Mouse (Mus musculus) lung, postnatal 10 days (tissue): Measurements from ENCODE around the gene Iqgap3.
A peak's percentile ranks its signal among the peaks of the same experiment; 100 is the strongest.

ENCODE experiments used
- DNase-seq: peaks from one replicate; pipeline ENCODE4 v3.0.0; 2021

Iqgap3 gene

GRCm38 (mm10) chr3:88139243-88140177, 57.7 kb downstream of the Iqgap3 start:
- DNase-seq = peak; percentile 45

- peak; percentile 85 for DNase-seq
These were observed 58.6 kb downstream of the Iqgap3 start for GRCm38 (mm10) chr3:88140178-88140902.

DNA sequence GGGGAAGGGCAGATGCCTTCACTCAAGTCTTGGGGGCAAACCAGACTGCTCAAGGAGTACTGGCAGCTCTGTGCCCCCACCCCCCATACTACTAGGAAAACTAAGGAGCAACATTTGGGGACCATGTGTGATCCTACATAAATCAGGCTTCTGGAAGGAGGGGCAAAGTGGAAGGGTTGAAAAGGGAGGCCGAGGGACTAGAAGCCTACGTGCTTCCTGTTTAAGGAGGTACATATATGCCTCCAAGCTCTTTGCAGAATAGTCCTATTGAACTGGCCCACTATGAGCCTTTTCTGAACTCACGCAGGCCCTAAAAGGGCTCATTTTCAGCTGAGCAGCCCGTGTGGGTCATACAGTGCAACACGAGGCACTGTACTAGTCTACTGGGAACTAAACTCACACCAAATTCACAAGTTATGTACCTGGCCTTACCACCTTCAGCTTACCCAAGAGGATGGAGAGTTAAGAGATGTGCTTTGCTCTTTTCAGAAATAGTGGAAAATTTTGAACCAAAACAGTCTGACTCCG, 59.2 kb downstream of the Iqgap3 start:
- DNase-seq = no peak

DNA sequence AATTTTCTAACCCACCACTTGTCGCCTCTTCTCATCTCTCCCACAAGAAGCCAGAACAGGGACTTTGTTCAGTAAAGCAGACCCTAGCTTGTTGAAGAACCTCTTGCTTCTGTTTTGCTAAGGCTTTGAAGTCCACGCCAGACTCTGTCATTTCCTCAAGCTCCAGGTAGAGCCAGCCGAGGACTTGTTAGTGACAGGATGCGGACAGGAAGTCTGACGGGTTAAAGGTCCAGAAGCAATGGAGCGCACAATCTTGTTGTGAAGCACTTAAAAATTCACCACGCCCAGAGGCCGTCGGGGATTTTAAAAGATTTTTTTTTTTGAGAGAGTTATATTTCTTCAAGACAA, 59.6 kb downstream of the Iqgap3 start:
- peak; percentile 67 for DNase-seq

DNA sequence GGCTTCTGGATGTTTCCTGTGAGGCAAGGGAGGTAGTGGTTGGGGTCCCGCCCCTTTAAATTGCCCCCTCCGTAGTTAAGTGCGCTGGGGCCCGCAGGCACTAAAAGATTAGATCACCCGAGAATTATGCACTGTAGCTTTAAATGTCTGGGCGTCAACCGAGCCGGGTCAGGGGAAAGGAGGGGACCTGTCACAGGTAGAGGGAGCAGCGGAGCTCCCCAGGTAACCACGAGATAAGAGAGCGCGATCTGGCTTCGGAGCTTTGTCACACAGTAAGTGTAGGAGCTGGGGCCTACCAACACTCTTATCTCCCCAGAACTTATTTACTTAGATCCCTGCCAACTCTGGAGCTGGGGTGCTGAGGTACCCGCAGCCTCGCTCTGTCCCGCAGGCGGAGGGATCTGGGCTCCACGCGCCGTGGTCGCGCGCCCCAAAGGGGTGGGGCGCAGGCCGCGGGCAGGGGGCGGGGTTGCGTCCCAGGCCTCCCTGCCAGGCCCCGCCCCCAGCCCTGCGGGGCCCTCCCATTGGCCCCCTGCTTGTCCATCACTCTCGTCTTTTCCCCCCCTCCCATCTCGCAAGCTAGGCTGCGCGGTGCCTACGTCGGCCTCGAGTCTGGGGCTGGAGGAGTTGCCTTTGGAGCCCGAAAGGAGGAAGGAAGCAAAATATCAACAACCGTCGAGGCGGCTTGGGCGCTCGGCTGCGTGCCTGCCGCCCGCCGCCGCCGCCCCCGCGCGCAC, 60.2 kb downstream of the Iqgap3 start, which contains the start of gene Mef2d:
TSS of gene Mef2d (plus strand) at position 586 of the 737 bp plus-strand sequence.
- DNase-seq = peak; percentile 98

- no peak for DNase-seq
These were observed 60.8 kb downstream of the Iqgap3 start for GRCm38 (mm10) chr3:88142546-88142915.

GRCm38 (mm10) chr3:88142916-88143771, 61.4 kb downstream of the Iqgap3 start:
- peak; percentile 91 for DNase-seq

DNA sequence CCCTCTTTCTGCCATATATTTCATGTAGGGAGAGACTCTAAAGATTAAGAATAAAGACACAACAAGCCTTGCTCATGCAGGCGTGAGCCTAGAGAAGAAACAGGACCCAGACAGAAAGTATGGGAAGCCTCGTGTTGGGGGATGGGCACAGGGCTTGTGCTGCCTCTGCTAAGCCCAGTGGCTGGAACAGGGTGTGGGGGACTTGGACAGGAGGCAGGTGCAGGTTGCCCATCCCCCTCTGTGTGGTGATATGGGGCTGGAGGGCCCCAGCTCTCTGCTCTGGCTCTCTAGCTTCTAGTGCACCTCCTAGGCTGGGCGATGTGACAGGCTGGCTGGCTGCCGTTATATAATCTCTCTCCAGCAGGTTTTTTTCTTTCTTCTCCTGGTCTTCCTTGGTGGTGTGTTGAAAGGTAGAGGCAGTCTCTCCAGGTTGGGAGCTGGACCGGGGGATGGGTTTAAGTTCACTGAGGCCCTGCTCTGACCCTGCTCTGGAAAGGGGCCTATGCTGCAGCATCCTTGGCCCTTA, 62.3 kb downstream of the Iqgap3 start:
- DNase-seq = peak; percentile 45

- DNase-seq = no peak
These were observed 63.1 kb downstream of the Iqgap3 start for GRCm38 (mm10) chr3:88144648-88145410.

- DNase-seq = peak; percentile 21
These were observed 63.6 kb downstream of the Iqgap3 start for GRCm38 (mm10) chr3:88145411-88145782.

DNA sequence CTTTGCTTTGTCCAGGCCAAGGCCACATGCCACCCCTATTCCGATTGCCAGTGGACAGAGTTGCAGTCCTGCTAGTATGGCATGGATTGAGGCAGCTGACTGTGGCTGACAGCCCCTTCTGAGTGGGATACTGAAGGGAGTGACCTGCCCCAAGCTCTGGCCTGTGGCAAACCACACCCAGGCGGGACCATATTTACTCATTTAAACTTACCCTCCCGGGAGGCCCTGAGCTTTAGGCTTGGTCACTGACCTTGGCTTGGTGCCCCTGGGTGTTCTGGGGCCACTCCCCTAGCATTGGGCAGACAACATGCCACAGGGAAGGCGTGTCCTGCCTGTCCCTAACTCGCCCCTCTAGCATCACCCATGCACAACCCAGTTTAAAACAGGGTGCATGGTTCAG, 64.2 kb downstream of the Iqgap3 start:
- DNase-seq = peak; percentile 45

GRCm38 (mm10) chr3:88146376-88147112, 64.8 kb downstream of the Iqgap3 start:
- no peak for DNase-seq

GRCm38 (mm10) chr3:88147444-88147843, 65.7 kb downstream of the Iqgap3 start:
- no peak for DNase-seq

- DNase-seq = no peak
These were observed 66.1 kb downstream of the Iqgap3 start for GRCm38 (mm10) chr3:88147866-88148265.

- no peak for DNase-seq
These were observed 66.6 kb downstream of the Iqgap3 start for GRCm38 (mm10) chr3:88148354-88148753.

DNA sequence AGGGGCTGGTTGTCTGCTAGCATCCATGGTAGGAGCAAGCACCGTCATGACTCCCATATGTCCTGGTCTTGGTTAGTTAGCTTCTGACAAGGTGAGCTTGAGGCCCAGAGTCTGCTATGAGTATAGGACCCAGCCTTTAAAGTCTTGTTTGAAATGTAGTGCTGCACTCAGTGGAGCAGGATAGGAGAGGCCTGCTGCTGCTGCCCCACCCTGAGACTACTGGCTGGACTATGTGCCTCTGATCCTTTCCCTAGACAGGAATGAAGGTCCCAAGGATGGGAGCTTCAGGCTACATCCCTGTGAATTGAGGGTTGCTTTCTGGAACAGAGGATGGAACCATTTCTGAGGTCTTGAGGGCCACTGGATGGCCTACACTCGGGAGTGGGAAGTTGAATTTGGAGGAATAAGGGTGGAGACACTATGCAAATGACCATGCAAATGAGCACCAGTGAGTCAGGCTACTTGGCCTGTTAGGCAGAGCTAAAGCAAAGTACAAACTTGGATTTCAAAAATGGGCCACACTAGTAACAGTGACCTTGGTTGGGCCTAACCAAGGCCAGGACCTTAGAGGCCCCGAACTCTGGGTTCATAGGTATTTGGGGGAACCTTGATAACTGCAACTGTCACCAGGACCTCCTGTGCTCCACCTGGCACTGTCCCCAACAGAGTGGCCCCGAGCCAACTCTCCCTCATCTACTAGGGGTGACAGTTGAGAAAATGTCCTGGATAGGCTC, 67.2 kb downstream of the Iqgap3 start:
- DNase-seq = peak; percentile 45

DNA sequence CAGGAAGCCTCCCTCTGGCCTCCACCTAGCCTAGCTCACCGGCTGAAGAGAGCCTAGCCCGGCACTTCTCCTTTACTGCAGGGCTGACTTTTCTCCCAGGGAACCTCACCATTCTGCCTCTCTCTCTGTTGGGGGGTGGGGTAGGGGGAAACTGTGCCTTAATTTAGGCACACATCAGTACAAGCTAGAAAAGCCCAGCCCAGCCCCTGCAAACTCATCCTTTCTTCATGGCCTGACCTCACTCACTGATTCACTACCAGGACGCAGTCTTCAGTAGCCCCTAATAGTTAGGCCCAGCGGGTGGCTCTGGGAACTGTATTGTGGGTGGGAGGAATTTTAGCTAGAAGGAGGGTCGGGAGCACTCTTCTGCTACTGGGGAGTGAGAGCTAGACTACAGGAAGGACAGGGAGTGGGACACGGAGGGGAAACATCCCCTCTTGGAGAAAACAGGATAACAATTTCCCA, 67.8 kb downstream of the Iqgap3 start:
- no peak for DNase-seq

- peak; percentile 53 for DNase-seq
These were observed 68.6 kb downstream of the Iqgap3 start for GRCm38 (mm10) chr3:88150061-88150998.
